Mouse (Mus musculus) right cerebral cortex, adult 2 months (tissue): ENCODE measurements around the gene Gm20683.
"Not testable (repeated sequence)": the region's sequence is repeated elsewhere in the genome, so short reads cannot be mapped to it uniquely, and the experiment has no call there.

Source experiments
- DNase-seq, 2 experiments: peaks; one replicate each; pipeline ENCODE4 v3.0.0; 2021 to 2022; ENCODE audit warnings: low spot score in 2 of 2

Gene Gm20683

GRCm38 (mm10) chr17:25827546-25828222 is 13.9 kb downstream of the Gm20683 start:
- DNase-seq = no peak

DNA sequence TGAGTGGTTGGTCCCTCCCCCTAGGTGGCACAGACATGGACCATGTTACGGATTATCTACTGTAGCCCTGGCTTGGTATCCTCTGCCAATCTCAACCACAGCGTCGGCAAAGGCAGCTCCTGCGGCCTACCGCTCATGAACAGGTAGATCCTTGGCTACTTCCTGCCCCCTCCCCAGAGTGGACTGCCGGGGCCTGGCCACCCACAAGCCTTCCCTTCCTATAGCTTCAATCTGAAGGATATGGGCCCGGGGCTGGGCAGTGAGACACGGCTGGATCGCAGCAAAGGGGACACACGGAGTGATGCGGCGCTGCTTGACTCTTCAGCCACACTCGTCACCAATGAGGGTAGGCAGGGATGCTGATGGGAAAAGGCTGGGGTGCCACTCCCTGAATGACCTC is 14.6 kb downstream of the Gm20683 start:
- no peak for DNase-seq

- no peak for DNase-seq
Observed at GRCm38 (mm10) chr17:25825984-25826570, 15.5 kb downstream of the Gm20683 start.

DNA sequence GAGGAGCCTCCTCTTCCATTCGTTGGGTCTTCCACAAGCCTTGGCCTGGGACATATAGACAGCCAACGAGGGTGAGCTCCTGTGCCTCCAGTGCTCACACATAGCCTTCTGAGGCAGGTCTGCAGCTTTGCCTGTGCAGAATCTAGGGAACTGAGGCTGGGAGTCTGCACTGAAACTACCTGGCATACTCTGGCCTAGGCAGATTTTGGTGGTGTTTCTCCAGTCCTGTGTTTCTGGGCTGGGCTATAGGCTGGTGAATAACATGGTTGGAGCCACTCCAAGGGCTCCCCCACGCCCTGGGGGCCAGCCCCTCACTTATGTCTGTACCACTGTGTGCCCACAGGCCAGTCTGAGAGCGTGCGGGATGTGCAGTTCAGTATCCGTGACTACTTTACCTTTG is 16.3 kb downstream of the Gm20683 start:
- no peak for DNase-seq

DNA sequence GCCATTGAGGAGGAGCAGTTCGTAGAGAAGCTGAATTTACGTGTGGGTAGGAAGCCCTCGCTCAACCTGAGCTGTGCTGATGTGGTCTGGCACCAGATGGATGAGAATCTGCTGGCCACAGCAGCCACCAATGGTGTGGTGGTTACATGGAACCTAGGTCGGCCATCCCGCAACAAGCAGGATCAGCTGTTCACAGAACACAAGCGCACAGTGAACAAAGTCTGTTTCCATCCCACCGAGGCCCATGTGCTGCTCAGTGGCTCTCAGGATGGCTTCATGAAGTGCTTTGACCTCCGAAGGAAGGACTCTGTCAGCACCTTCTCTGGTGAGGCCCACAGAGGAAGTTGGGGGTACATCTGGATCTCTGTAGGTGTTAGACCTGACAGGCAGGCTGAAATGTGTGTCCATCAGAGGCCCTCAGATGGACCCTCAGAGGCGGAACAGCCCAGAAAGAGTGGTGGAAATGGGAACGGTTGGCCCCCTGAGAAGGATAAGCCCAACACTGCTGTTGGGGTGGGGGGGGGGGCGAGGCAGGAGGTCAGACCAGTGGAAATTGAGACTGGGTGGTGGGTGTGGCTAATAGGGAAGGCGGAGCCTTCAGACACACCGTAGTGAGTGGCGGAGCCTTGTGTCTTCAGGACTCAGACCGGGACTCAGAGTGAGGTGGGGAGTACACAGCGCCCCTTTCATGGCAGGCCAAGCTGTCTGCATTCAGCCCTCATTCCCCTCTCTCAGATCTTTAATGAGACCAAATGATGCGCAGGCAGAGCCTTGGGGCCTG is 17.0 kb downstream of the Gm20683 start:
- DNase-seq = no peak

DNA sequence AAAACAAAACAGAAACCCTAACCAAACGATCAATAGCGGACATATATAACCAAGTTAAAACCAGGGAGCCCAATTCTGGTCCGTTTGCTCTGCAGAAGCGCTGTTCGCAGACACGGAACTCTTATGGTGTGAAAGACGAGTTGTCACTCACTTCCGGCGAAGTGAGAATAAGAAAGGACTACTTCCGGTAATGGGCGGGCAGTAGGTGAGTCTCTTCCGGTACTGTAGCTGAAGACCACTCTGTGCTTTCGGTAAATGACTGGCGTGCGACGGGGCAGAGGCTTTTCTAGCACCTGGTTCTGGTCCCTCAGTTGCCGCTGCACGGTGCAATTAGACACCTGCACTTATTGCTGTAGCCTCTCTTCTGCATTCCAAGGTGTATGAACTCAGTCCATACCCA is 18.1 kb downstream of the Gm20683 start, which contains the start of gene Wdr24:
TSS of gene Wdr24 (plus strand) at position 176 of the 400 bp plus-strand sequence.
- peak; percentile 85 to 86 for DNase-seq

DNA sequence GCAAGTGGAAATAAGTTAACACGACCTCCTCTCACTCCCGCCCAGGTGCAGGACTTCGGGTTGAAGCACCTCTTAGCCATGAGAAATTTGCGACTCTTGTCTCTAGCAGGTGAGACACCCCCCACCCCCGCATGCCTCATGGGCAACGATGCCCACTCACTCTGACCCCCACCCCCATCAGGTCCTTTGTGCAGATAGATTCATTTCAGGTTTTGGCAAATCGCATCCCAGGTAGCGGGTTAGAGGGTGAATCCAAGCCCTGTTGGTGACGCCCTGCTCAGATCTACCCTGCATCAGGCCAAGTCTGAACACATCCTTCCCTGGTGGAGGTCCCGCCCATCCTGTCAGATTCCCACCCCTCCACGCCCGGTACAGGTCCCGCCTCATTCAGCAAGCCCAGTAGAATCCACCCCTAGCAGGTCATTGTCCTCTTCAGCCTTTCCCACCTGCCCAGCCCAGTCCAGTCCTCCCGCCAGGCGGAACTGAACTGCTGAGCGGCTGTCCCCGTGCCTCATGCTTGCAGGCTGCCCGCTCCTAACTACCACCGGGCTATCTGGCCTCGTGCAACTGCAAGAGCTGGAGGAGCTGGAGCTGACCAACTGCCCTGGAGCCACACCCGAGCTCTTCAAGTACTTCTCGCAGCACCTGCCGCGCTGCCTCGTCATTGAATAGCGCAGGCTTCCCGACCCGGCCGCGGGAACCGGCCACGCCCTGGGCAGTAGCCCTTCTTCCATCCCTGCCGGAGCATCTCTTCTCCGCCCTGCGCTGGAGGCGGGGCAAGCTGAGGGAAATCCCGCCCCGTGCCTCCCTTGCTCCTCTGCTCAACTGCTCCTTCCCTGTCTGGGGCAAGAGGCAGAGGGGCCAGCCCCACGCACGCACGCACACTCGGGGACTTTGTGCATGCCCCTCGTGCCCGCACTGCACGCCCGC is 22.4 kb downstream of the Gm20683 start:
- no peak for DNase-seq

DNA sequence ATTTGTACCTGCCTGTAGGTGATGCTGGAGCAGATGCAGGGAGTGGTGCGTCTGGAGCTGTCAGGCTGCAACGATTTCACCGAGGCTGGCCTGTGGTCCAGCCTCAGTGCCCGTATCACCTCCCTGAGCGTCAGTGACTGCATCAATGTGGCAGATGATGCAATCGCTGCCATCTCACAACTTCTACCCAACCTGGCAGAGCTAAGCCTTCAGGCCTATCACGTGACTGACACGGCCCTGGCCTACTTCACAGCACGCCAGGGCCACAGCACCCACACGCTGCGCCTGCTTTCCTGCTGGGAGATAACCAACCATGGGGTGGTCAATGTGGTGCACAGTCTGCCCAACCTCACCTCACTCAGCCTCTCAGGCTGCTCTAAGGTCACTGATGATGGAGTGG is 23.9 kb downstream of the Gm20683 start:
- no peak for DNase-seq

DNA sequence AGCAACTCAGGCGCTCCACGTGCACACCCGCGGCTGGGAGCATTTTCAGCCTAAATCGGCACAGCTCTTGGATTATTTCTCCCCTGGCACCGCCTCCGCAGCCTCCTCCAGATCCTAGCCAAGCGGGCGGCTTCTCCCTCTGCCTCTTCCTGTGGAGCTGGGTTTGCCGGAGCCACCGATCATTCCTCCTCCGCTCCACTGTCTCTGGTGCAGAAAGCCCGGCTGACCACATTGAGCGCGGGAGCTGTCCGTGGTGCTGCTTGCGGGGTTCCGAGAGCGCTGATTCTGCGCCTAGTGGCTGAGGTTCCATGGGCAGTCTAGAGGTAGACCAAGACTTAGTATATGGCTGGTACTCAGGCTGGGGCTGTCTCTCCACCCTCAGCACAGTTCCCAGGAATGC is 28.1 kb downstream of the Gm20683 start:
- peak; percentile 89 to 94 for DNase-seq

DNA sequence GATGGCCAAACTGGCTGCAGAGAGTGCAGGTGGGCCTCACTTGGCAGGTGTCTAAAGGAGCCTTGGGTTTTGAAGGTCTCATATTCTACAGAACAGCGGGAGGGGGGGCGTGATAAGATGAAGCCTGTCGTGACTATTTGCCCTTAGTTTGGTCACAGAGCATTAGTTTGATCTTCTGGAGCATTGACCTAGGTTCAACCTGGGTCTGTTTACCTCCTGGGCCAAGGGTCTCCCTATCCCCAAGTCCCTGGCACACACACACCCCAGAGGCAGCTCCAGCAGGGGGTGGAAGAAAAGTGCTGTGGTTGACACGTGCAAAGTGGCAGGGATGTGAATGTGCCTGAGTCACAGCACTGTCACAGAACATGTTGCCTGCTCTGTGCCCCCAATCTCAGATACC is 30.7 kb downstream of the Gm20683 start:
- no peak for DNase-seq

DNA sequence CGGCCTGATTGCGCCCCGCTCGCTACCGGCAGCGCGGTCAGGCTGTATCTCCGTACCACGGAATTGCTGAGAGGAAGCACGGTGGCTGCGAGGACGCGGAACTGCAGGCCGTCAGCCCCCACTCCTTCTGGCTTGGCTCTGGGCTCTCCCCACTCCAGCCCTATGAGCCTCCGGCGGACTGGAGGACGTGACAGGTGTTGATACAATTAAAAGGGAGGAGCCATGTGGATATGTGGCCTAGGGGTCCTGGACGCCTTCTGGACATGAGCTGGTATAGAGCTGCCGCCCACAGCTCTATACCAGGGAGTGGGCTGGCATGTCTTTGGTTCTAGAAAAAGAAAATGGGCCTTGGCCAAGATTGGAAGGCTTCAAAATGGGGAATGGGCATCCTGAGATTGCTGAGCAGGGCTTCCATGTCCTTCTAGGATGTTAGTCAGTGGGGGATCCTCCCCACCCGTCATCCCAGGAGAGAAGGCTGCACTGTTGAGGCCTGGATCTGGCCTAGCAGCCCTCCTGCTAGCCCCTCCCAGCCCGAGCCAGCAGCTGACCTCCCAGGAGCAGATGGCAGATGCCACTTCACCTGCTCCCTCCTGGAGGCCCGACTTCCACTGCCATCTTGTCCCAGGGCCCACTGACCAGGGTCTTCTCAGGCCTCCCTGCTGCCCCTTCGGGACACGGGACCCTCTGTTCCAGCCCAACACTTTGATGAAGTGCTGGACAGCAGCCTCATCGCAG is 31.8 kb downstream of the Gm20683 start:
- peak in 1 of 2 experiments; percentile 61 for DNase-seq

DNA sequence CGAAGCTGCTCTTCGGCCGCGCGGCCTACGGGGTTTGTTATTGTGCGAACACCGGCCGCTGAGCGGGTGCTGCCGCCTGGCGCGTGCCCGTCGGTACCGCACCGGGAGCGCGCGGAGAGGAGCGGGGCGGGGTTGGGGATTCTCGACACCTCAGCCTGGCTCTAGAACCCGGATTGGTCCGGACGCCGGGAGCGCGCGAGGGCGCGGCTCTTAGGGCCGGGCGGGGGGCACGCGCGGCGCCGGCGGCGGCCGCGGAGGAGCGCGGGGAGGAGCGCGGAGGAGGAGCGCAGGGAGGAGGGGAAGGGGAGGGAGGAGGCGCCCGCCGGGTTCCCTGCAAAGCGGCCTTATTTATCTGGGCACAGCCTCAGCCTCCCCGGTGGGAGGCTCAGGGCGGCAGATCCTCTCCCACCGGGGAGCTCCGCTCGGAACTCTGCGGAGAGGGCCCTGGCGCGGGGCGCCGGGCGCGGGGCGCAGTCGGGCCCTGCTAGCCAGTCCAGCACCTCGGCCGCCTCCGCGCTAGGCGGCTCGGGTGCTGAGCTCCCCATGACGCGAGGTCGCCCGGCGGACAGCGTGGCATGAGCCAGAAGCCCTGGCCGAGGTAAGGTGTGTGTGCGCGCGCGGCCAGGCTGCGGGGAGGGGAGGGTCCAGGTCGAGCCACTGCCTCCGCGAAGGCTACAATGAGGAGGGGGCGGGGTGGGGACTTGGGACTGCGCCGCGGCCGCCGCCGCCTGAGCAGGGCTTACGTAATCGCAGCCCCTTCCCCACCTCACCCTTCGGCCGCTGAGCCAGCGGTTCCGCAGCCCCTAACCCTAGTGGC is 32.6 kb downstream of the Gm20683 start, which contains the start of gene Fbxl16:
TSS of gene Fbxl16 (plus strand) at position 297 of the 817 bp plus-strand sequence.
- peak; percentile 88 to 89 for DNase-seq

DNA sequence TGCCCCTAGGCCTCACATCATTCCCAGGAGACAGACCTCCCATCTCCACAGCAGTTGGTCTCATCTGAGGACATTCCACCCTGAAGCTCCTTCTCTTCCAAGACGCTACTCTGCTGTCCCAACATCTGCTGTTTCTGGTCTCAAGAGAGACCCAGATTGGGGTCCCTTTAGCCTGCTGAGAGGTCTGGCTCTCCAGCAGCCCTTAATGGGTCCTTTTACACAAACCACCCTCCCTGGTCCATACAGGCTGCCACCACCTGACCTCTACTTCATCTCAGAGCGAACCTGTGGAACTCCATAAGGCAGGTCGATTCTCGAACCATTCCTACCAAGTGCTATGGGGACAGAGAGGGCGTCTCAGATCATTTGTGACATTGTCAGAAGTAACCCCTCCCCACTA is 33.5 kb downstream of the Gm20683 start:
- DNase-seq = no peak

GRCm38 (mm10) chr17:25807452-25807851 is 34.1 kb downstream of the Gm20683 start:
- not testable (repeated sequence) for DNase-seq

- no peak for DNase-seq
Observed at GRCm38 (mm10) chr17:25806507-25806906, 35.1 kb downstream of the Gm20683 start.

DNA sequence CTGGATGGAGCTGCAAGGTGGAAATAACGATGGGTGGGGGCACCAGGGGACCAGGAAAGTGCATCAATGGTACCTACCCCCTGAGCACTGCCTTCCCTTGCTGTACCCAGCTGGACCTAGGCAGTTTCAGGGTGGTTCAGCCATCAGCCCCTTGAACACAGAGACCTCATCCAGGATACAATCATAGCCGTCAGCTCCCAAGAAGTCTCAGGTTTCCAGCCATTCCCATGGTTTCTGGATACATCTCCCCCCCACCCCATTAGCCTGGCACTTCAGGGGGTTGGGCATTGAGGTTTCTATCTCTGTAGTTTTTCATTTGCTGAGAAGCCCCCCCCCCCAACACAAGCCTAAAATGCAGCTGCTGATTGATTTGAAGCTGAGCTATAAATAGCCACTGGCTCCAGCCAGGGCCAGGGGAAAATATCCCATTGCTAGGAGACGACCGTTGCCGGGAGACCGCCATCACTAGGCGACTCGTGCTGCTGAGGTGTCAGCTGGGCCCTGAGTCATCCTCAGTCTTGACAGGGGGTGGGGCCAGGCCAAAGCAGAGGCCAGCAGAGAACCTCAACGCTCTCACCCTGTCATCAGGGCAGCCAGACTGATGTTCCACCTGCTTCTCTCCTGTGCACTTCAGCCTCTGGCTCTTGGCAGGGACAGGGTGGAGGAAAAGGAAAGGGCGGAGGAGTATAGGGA is 38.6 kb downstream of the Gm20683 start:
- DNase-seq = peak; percentile 85 to 89

- peak; percentile 74 to 78 for DNase-seq
Observed at GRCm38 (mm10) chr17:25801029-25801428, 40.5 kb downstream of the Gm20683 start.

DNA sequence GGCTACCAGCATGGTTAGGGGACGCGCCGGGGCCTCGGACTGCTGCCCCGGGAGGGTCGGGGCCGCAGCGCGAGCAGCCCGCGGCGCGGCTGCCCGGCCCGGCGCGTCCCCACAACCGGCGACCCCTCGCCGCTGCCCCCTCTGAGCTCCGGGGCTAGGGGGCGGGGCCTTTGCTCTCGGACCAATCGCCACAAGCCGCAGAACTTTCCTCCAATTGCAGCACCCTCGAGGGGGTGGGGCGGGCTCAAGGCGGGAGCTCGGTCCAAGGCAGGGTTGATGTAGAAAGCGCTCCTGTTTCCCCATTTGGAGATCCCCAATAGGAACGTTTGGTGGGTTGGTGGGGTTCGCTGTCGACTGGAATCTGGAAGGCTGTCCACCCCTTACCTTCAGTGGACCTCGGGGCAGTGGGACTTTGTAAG is 44.6 kb downstream of the Gm20683 start, which contains the start of gene Metrn:
TSS of gene Metrn (minus strand) at position 186 of the 419 bp plus-strand sequence.
- peak; percentile 66 to 67 for DNase-seq

DNA sequence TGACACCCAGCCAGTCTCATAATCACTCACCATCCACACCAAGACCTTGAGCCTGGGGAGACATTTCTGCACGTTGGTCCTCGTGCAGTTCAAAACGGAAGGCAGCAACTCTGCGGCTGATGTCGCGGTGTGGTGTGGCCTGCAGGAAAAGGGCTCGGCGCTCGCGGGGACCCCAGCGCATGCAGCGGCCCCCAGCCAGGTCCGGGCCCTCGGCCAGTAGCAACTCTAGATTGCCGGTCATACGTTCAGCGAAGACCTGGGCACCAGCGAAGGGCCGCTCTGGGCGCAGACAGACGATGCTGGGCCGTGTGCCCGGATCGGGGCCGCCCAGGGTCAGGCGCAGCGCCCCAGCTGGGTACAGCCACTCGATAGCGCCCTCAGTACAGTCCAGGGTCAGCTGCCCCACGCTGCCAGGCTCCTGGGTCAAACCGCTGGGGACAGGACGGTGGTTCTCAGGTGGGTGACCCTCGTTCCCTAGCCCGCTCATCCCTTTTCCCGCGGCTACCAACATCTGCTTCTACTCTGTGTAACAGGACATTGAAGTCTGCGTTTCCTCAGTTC is 45.3 kb downstream of the Gm20683 start:
- no peak for DNase-seq
